Mouse (Mus musculus) MEL (cell line): ENCODE data around the gene Akap1.

Experiments
- CTCF ChIP-seq, 3 experiments: IDR thresholded peaks in 2 of 3; conservative IDR thresholded peaks in 1 of 3; 2 replicates each; pipeline ENCODE4 v1.5.1; 2011 to 2012; ENCODE audit warnings: low read length in 3 of 3, low read depth in 2 of 3, mild to moderate bottlenecking in 2 of 3, improper control_type of control experiment in 1 of 3, inconsistent platforms in 1 of 3, mixed read lengths in 1 of 3, moderate library complexity in 1 of 3; ENCODE audit not compliant: control insufficient read depth in 1 of 3, insufficient read depth in 1 of 3, poor library complexity in 1 of 3, severe bottlenecking in 1 of 3
- EP300 ChIP-seq, 2 experiments: IDR thresholded peaks; 2 replicates each; pipeline ENCODE4 v1.6.1; 2011; ENCODE audit warnings: improper control_type of control experiment in 2 of 2, low read length in 2 of 2, low read depth in 1 of 2, mild to moderate bottlenecking in 1 of 2
- MYC ChIP-seq: IDR thresholded peaks from 2 replicates; pipeline ENCODE4 v1.6.1; 2011; ENCODE audit warnings: low read depth, mild to moderate bottlenecking, low read length, improper control_type of control experiment, moderate library complexity
- NELFE ChIP-seq: IDR thresholded peaks from 2 replicates; pipeline ENCODE4 v1.6.1; 2011; ENCODE audit warnings: low read depth, low read length, improper control_type of control experiment
- POLR2AphosphoS2 ChIP-seq: IDR thresholded peaks from 2 replicates; pipeline ENCODE4 v1.6.1; 2011; ENCODE audit warnings: low read length, improper control_type of control experiment
- SMC3 ChIP-seq: IDR thresholded peaks from 2 replicates; pipeline ENCODE4 v1.6.1; 2011; ENCODE audit warnings: low read depth, low read length, improper control_type of control experiment
- TBP ChIP-seq: IDR thresholded peaks from 2 replicates; pipeline ENCODE4 v1.8.0; 2011; ENCODE audit warnings: low read depth, low read length, improper control_type of control experiment

- TF ChIP-seq EP300 (IDR thresholded peaks at IDR 0.05; ENCODE audit: low read depth in 1 of 2, low read length in 2 of 2) (no peak), CTCF (IDR thresholded peaks at IDR 0.05 in 2 of 3, conservative IDR thresholded peaks at IDR 0.05 in 1 of 3; ENCODE audit: control insufficient read depth in 1 of 3, insufficient read depth in 1 of 3, low read depth in 2 of 3, low read length in 3 of 3, poor library complexity in 1 of 3, severe bottlenecking in 1 of 3) (no peak), TBP (no peak), SMC3 (no peak), MYC (no peak), NELFE (no peak), POLR2AphosphoS2 (no peak)
These were observed 41.2 kb upstream of the Akap1 start for GRCm38 (mm10) chr11:88905621-88906020.
